ENCODE assay signal across 8 mouse cellular contexts in genomic region chr10:57448051-57448716, GRCm38 (mm10). TPM values are rescaled to one million over a fixed set of nuclear protein-coding genes. Genes with fewer than 3 reads are reported as not detected.
DNase-seq lines count a peak whose midpoint lies in the region; ATAC-seq and TF ChIP-seq lines count a peak whose summit lies in the region.

No protein-coding gene starts in this region.

- no peaks in the 10 kb centered on the region for H3K9me3 ChIP-seq in forebrain, embryonic 15.5 days
- no peaks in the 10 kb centered on the region; the same call in 1 of the 2 replicates for H3K9me3 ChIP-seq in hindbrain, embryonic 10.5 days
- H3K9me3 ChIP-seq in lung, embryonic 14.5 days (ENCODE audit: low read depth, low read length) = no peaks in the 10 kb centered on the region

- ATAC-seq in forebrain, embryonic 15.5 days (replicated peaks) = peak; percentile 73
- ATAC-seq in lung, embryonic 14.5 days (ENCODE audit: insufficient read depth) = peak; percentile 8; the same call in 1 of the 2 replicates

- peak overlapping the region; percentile 25 for H3K4me3 ChIP-seq in forebrain, embryonic 15.5 days
- H3K4me3 ChIP-seq in hindbrain, embryonic 10.5 days = peak overlapping the region; percentile 37
- no peak overlapping the region for H3K4me3 ChIP-seq in lung, embryonic 14.5 days (ENCODE audit: low read depth, low read length)

- no peak overlapping the region for H3K27ac ChIP-seq in forebrain, embryonic 15.5 days (replicated peaks)
- no peak overlapping the region for H3K27ac ChIP-seq in hindbrain, embryonic 10.5 days
- H3K27ac ChIP-seq in lung, embryonic 14.5 days (ENCODE audit: low read depth) = no peak overlapping the region

- H3K4me2 ChIP-seq in forebrain, embryonic 15.5 days (replicated peaks) = peak overlapping the region; percentile 31
- peak overlapping the region; percentile 36 for H3K4me2 ChIP-seq in lung, embryonic 14.5 days

- WGBS in forebrain, embryonic 15.5 days = 5% methylated on average over 19 of the region's 19 CpGs
- 6% methylated on average over 19 of the region's 19 CpGs for WGBS in hindbrain, embryonic 10.5 days
- 4% methylated on average over 19 of the region's 19 CpGs for WGBS in lung, embryonic 14.5 days

- peak; percentile 81 for TF ChIP-seq CTCF in lung, embryonic 14.5 days (IDR thresholded peaks at IDR 0.05; ENCODE audit: low read depth)

- H3K36me3 ChIP-seq in forebrain, embryonic 15.5 days = no peaks in the 10 kb centered on the region
- no peaks in the 10 kb centered on the region for H3K36me3 ChIP-seq in hindbrain, embryonic 10.5 days
- H3K36me3 ChIP-seq in lung, embryonic 14.5 days (ENCODE audit: insufficient read depth) = no peaks in the 10 kb centered on the region

- no peak overlapping the region for H3K9ac ChIP-seq in forebrain, embryonic 15.5 days (replicated peaks)
- no peak overlapping the region for H3K9ac ChIP-seq in lung, embryonic 14.5 days

- DNase-seq in MEL-GATA-1-ER (ENCODE audit: extremely low read depth, low read depth) = peak; percentile 49
- DNase-seq in cerebellum, adult 11-12 months = peak; percentile 39
- DNase-seq in hindbrain, embryonic 10.5 days (ENCODE audit: low spot score) = peak; percentile 77
- peak; percentile 33 to 85 for DNase-seq in layer of hippocampus, adult 8-10 months (ENCODE audit: low spot score in 2 of 2)
- DNase-seq in lung, embryonic 14.5 days = peak; percentile 91
- DNase-seq in ovary, postnatal 14 days (ENCODE audit: low spot score) = peak; percentile 78
- peak; percentile 78 for DNase-seq in thymus, postnatal 25 days

- H3K4me1 ChIP-seq in forebrain, embryonic 15.5 days = no peaks in the 10 kb centered on the region
- H3K4me1 ChIP-seq in hindbrain, embryonic 10.5 days (replicated peaks) = no peaks in the 10 kb centered on the region
- H3K4me1 ChIP-seq in lung, embryonic 14.5 days (ENCODE audit: insufficient read depth) = no peaks in the 10 kb centered on the region

- no peaks in the 10 kb centered on the region for H3K27me3 ChIP-seq in forebrain, embryonic 15.5 days
- H3K27me3 ChIP-seq in hindbrain, embryonic 10.5 days (ENCODE audit: insufficient read depth, poor library complexity, severe bottlenecking) = no peaks in the 10 kb centered on the region
- H3K27me3 ChIP-seq in lung, embryonic 14.5 days (ENCODE audit: insufficient read depth, low read length) = no peaks in the 10 kb centered on the region

RNA-seq across cellular contexts. Expression of gene Hsf2, which starts 38.0 kb away (rescaled TPM):
- 65.8 and 70.8 TPM in 2 replicates for polyA plus RNA-seq in forebrain, embryonic 15.5 days (2015; fragmentation: Nextera tagmentation; extraction: Ambion mirVana)
- 58.6 and 59.9 TPM in 2 replicates for polyA plus RNA-seq in hindbrain, embryonic 10.5 days (2016; fragmentation: Nextera tagmentation; extraction: Ambion mirVana)
- total RNA-seq in layer of hippocampus, adult 8-10 months (2022) = 10 to 100 TPM; 30.3 to 38.3 (median 34.6) TPM
- 28.1 and 30.1 TPM in 2 replicates for polyA plus RNA-seq in lung, embryonic 14.5 days (2014; fragmentation: Nextera tagmentation; extraction: Ambion mirVana)

Comparison
In these comparisons a context has a peak if more than half of its experiments do, and no peak if none do; other contexts are left out.
1. DNase-seq: peak in every context shown above with its lines; median percentile 91 in lung, embryonic 14.5 days; 78 in ovary, postnatal 14 days; 78 in thymus, postnatal 25 days; 77 in hindbrain, embryonic 10.5 days; 59 in layer of hippocampus, adult 8-10 months; 49 in MEL-GATA-1-ER; 39 in cerebellum, adult 11-12 months.